Mouse (Mus musculus): Measurements from ENCODE around the gene Tnrc18.

- no peak for TF ChIP-seq CTCF (IDR thresholded peaks at IDR 0.05; ENCODE audit: borderline replicate concordance, insufficient read depth, low read depth, low read length)
- TF ChIP-seq POLR2A (IDR thresholded peaks at IDR 0.05; ENCODE audit: borderline replicate concordance, insufficient read depth, low read length): no peak
Measured at GRCm38 (mm10) chr5:142718486-142718885, 99.0 kb downstream of the Tnrc18 start.
